Mouse (Mus musculus): ENCODE data around the gene Slc3a1. TPM values are rescaled to one million over a fixed set of nuclear protein-coding genes. Genes with fewer than 3 reads are reported as not detected.

Gene Slc3a1
- polyA plus RNA-seq, 1 experiment from 2014 or later: 0.14 TPM

- no peak overlapping the region for H3K4me2 ChIP-seq
- H3K27ac ChIP-seq: no peak overlapping the region
- H3K27me3 ChIP-seq: no peaks in the 10 kb centered on the region
- no peak overlapping the region for H3K4me3 ChIP-seq
- H3K4me1 ChIP-seq: no peaks in the 10 kb centered on the region; the same call in 1 of the 2 replicates
- ATAC-seq (ENCODE audit: borderline replicate concordance, extremely low read depth, low FRiP score, low TSS enrichment): no peak
- no peaks in the 10 kb centered on the region for H3K9me3 ChIP-seq
- H3K9ac ChIP-seq: no peak overlapping the region
- 87% methylated on average over 5 of the region's 5 CpGs for WGBS
- 0 out of 2 replicates have a peak, but pooled peaks cover 2% of the 10 kb centered on the region for H3K36me3 ChIP-seq
Measured at GRCm38 (mm10) chr17:85018794-85019193, 9.4 kb upstream of the Slc3a1 start.

GRCm38 (mm10) chr17:85020343-85020742 is 7.8 kb upstream of the Slc3a1 start:
- Histone ChIP-seq H3K4me3 (no peak overlapping the region), H3K9me3 (no peaks in the 10 kb centered on the region), H3K27ac (no peak overlapping the region), H3K4me2 (no peak overlapping the region), H3K36me3 (0 out of 2 replicates have a peak, but pooled peaks cover 2% of the 10 kb centered on the region), H3K9ac (no peak overlapping the region), H3K27me3 (no peaks in the 10 kb centered on the region), H3K4me1 (no peaks in the 10 kb centered on the region; the same call in 1 of the 2 replicates)
- no peak for ATAC-seq (ENCODE audit: borderline replicate concordance, extremely low read depth, low FRiP score, low TSS enrichment)
- 72% methylated on average over 3 of the region's 3 CpGs for WGBS

GRCm38 (mm10) chr17:85023247-85024167 is 4.7 kb upstream of the Slc3a1 start:
- WGBS: 53% methylated on average over 22 of the region's 22 CpGs
- Histone ChIP-seq H3K36me3 (no peaks in the 10 kb centered on the region), H3K9me3 (no peaks in the 10 kb centered on the region), H3K27me3 (no peaks in the 10 kb centered on the region), H3K9ac (no peak overlapping the region), H3K4me2 (peak overlapping the region; percentile 32; the same call in 1 of the 2 replicates), H3K4me3 (no peak overlapping the region), H3K27ac (no peak overlapping the region), H3K4me1 (no peaks in the 10 kb centered on the region; the same call in 1 of the 2 replicates)
- no peak for ATAC-seq (ENCODE audit: borderline replicate concordance, extremely low read depth, low FRiP score, low TSS enrichment)

GRCm38 (mm10) chr17:85024237-85024636 is 3.9 kb upstream of the Slc3a1 start:
- Histone ChIP-seq H3K4me3 (no peak overlapping the region), H3K4me2 (no peak overlapping the region), H3K36me3 (no peaks in the 10 kb centered on the region), H3K27me3 (no peaks in the 10 kb centered on the region), H3K27ac (no peak overlapping the region), H3K4me1 (no peaks in the 10 kb centered on the region; the same call in 1 of the 2 replicates), H3K9ac (no peak overlapping the region), H3K9me3 (no peaks in the 10 kb centered on the region)
- no peak for ATAC-seq (ENCODE audit: borderline replicate concordance, extremely low read depth, low FRiP score, low TSS enrichment)
- WGBS: 85% methylated on average over 8 of the region's 8 CpGs

GRCm38 (mm10) chr17:85025151-85025550 is 3.0 kb upstream of the Slc3a1 start:
- Histone ChIP-seq H3K9me3 (no peaks in the 10 kb centered on the region), H3K9ac (no peak overlapping the region), H3K4me1 (no peaks in the 10 kb centered on the region; the same call in 1 of the 2 replicates), H3K4me3 (no peak overlapping the region), H3K36me3 (no peaks in the 10 kb centered on the region), H3K4me2 (no peak overlapping the region), H3K27me3 (no peaks in the 10 kb centered on the region), H3K27ac (no peak overlapping the region)
- WGBS: 87% methylated on average over 6 of the region's 6 CpGs
- ATAC-seq (ENCODE audit: borderline replicate concordance, extremely low read depth, low FRiP score, low TSS enrichment): no peak

GRCm38 (mm10) chr17:85026436-85026835 is 1.7 kb upstream of the Slc3a1 start:
- H3K9me3 ChIP-seq: no peaks in the 10 kb centered on the region
- H3K27ac ChIP-seq: no peak overlapping the region
- H3K9ac ChIP-seq: no peak overlapping the region
- 81% methylated on average over 6 of the region's 6 CpGs for WGBS
- H3K27me3 ChIP-seq: no peaks in the 10 kb centered on the region
- ATAC-seq (ENCODE audit: borderline replicate concordance, extremely low read depth, low FRiP score, low TSS enrichment): no peak
- no peak overlapping the region for H3K4me2 ChIP-seq
- no peaks in the 10 kb centered on the region for H3K36me3 ChIP-seq
- no peak overlapping the region for H3K4me3 ChIP-seq
- no peaks in the 10 kb centered on the region; the same call in 1 of the 2 replicates for H3K4me1 ChIP-seq

- H3K4me2 ChIP-seq: no peak overlapping the region
- WGBS: 62% methylated on average over 3 of the region's 3 CpGs
- no peak overlapping the region for H3K9ac ChIP-seq
- no peak overlapping the region for H3K27ac ChIP-seq
- H3K9me3 ChIP-seq: no peaks in the 10 kb centered on the region
- H3K4me1 ChIP-seq: no peaks in the 10 kb centered on the region; the same call in 1 of the 2 replicates
- no peaks in the 10 kb centered on the region for H3K36me3 ChIP-seq
- ATAC-seq (ENCODE audit: borderline replicate concordance, extremely low read depth, low FRiP score, low TSS enrichment): no peak
- no peaks in the 10 kb centered on the region for H3K27me3 ChIP-seq
- H3K4me3 ChIP-seq: no peak overlapping the region
Measured at GRCm38 (mm10) chr17:85027247-85027646, 929 bp upstream of the Slc3a1 start.

- Histone ChIP-seq H3K36me3 (no peaks in the 10 kb centered on the region), H3K4me3 (no peak overlapping the region), H3K9me3 (no peaks in the 10 kb centered on the region), H3K27me3 (no peaks in the 10 kb centered on the region), H3K4me2 (no peak overlapping the region), H3K27ac (no peak overlapping the region), H3K4me1 (peaks cover under 1% of the 10 kb centered on the region), H3K9ac (no peak overlapping the region)
- ATAC-seq (ENCODE audit: borderline replicate concordance, extremely low read depth, low FRiP score, low TSS enrichment): no peak
- 90% methylated on average over 10 of the region's 10 CpGs for WGBS
Measured at GRCm38 (mm10) chr17:85028797-85029196, 621 bp downstream of the Slc3a1 start.

- WGBS: 50% methylated on average over 5 of the region's 5 CpGs
- H3K9me3 ChIP-seq: no peaks in the 10 kb centered on the region
- H3K36me3 ChIP-seq: no peaks in the 10 kb centered on the region
- no peak overlapping the region for H3K27ac ChIP-seq
- peaks cover 5% of the 10 kb centered on the region; the same call in 1 of the 2 replicates for H3K4me1 ChIP-seq
- no peak overlapping the region for H3K9ac ChIP-seq
- H3K27me3 ChIP-seq: no peaks in the 10 kb centered on the region
- H3K4me3 ChIP-seq: no peak overlapping the region
- no peak overlapping the region for H3K4me2 ChIP-seq
- no peak for ATAC-seq (ENCODE audit: borderline replicate concordance, extremely low read depth, low FRiP score, low TSS enrichment)
Measured at GRCm38 (mm10) chr17:85030651-85031050, 2.5 kb downstream of the Slc3a1 start.

- H3K9ac ChIP-seq: no peak overlapping the region
- no peak overlapping the region for H3K4me2 ChIP-seq
- H3K4me3 ChIP-seq: no peak overlapping the region
- H3K27ac ChIP-seq: no peak overlapping the region
- no peaks in the 10 kb centered on the region for H3K27me3 ChIP-seq
- no peaks in the 10 kb centered on the region for H3K9me3 ChIP-seq
- WGBS: 76% methylated on average over 3 of the region's 3 CpGs
- ATAC-seq (ENCODE audit: borderline replicate concordance, extremely low read depth, low FRiP score, low TSS enrichment): no peak
- no peaks in the 10 kb centered on the region for H3K36me3 ChIP-seq
- peaks cover 5% of the 10 kb centered on the region; the same call in 1 of the 2 replicates for H3K4me1 ChIP-seq
Measured at GRCm38 (mm10) chr17:85033087-85033486, 4.9 kb downstream of the Slc3a1 start.

GRCm38 (mm10) chr17:85034068-85034467 is 5.9 kb downstream of the Slc3a1 start:
- 37% methylated on average over 11 of the region's 11 CpGs for WGBS
- peaks cover 5% of the 10 kb centered on the region; the same call in 1 of the 2 replicates for H3K4me1 ChIP-seq
- H3K27ac ChIP-seq: no peak overlapping the region
- no peaks in the 10 kb centered on the region for H3K9me3 ChIP-seq
- no peaks in the 10 kb centered on the region for H3K36me3 ChIP-seq
- ATAC-seq (ENCODE audit: borderline replicate concordance, extremely low read depth, low FRiP score, low TSS enrichment): peak; percentile 31; the same call in 1 of the 2 replicates
- H3K4me2 ChIP-seq: no peak overlapping the region; the same call in 1 of the 2 replicates
- H3K4me3 ChIP-seq: no peak overlapping the region
- no peaks in the 10 kb centered on the region for H3K27me3 ChIP-seq
- H3K9ac ChIP-seq: no peak overlapping the region

GRCm38 (mm10) chr17:85037855-85038254 is 9.7 kb downstream of the Slc3a1 start:
- 56% methylated on average over 5 of the region's 5 CpGs for WGBS
- no peak for ATAC-seq (ENCODE audit: borderline replicate concordance, extremely low read depth, low FRiP score, low TSS enrichment)
- H3K27me3 ChIP-seq: no peaks in the 10 kb centered on the region
- H3K9me3 ChIP-seq: no peaks in the 10 kb centered on the region
- no peak overlapping the region for H3K4me3 ChIP-seq
- H3K27ac ChIP-seq: no peak overlapping the region
- no peaks in the 10 kb centered on the region for H3K36me3 ChIP-seq
- H3K4me2 ChIP-seq: no peak overlapping the region
- H3K4me1 ChIP-seq: peaks cover 5% of the 10 kb centered on the region; the same call in 1 of the 2 replicates
- no peak overlapping the region for H3K9ac ChIP-seq

Data from lung, embryonic 15.5 days (tissue).